Mouse (Mus musculus) embryonic facial prominence, embryonic 10.5 days (tissue): ENCODE data around the gene Rpa1. TPM values are rescaled to one million over a fixed set of nuclear protein-coding genes. Genes with fewer than 3 reads are reported as not detected.

Experiments used
- DNase-seq: peaks from one replicate; pipeline ENCODE4 v3.0.0-alpha.2; 2017; ENCODE audit warnings: low spot score
- H3K27ac ChIP-seq: fragments of 300-500 bp; sonication (generic); replicated peaks from 2 replicates; pipeline ENCODE4 v1.5.1; 2016; ENCODE audit warnings: mild to moderate bottlenecking
- H3K27me3 ChIP-seq: fragments of 300-500 bp; sonication (generic); replicated peaks from 2 replicates; pipeline ENCODE4 v1.6.1; 2016; ENCODE audit warnings: low read depth, mild to moderate bottlenecking; ENCODE audit not compliant: poor library complexity, severe bottlenecking
- H3K36me3 ChIP-seq: fragments of 300-500 bp; sonication (generic); replicated peaks from 2 replicates; pipeline ENCODE4 v1.6.1; 2016; ENCODE audit warnings: mild to moderate bottlenecking, moderate library complexity
- H3K4me1 ChIP-seq: fragments of 300-500 bp; sonication (generic); 2 replicates; pipeline ENCODE4 v1.6.1; 2016
- H3K4me3 ChIP-seq: fragments of 300-500 bp; sonication (generic); 2 replicates; pipeline ENCODE4 v1.5.1; 2016; ENCODE audit warnings: mild to moderate bottlenecking, moderate library complexity
- H3K9me3 ChIP-seq: fragments of 300-500 bp; sonication (generic); 2 replicates; pipeline ENCODE4 v1.6.1; 2016; ENCODE audit warnings: mild to moderate bottlenecking
- WGBS: fragments of 180-500 bp; shearing (Covaris S2); methylation state at CpG from one replicate; pipeline ENCODE4 v1.1.7; 2016; 5-methylcytosine and 5-hydroxymethylcytosine counted together
- polyA plus RNA-seq: library from polyadenylated mRNA; unstranded; fragments of >200 nt; fragmentation: Nextera tagmentation; extraction: Ambion mirVana; gene quantifications from 2 replicates; pipeline ENCODE4 v1.2.1, GENCODE M21; 2016

Gene Rpa1
- polyA plus RNA-seq, 1 experiment from 2014 or later: 192 TPM

DNA sequence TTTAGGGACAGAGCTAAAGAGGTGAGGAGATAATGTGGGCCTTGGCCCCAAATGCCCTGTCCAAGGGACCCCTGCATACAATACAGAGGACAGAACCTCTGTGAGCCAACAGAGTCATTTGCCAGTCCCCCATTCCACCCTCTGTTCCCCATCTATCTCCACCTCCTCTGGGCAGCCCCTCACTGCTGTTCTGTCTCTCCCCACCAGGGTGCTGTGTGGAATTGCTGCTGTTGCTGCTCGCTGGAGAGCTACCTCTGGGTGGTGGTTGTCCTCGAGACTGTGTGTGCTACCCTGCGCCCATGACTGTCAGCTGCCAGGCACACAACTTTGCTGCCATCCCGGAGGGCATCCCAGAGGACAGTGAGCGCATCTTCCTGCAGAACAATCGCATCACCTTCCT, 83.6 kb downstream of the Rpa1 start:
- Histone ChIP-seq H3K27me3 (peaks cover 23% of the 10 kb centered on the region), H3K36me3 (no peaks in the 10 kb centered on the region), H3K9me3 (no peaks in the 10 kb centered on the region), H3K4me3 (no peak overlapping the region), H3K4me1 (peaks cover 82% of the 10 kb centered on the region), H3K27ac (peak overlapping the region; percentile 49; the same call in 1 of the 2 replicates)
- DNase-seq: no peak
- 87% methylated on average over 6 of the region's 6 CpGs for WGBS

DNA sequence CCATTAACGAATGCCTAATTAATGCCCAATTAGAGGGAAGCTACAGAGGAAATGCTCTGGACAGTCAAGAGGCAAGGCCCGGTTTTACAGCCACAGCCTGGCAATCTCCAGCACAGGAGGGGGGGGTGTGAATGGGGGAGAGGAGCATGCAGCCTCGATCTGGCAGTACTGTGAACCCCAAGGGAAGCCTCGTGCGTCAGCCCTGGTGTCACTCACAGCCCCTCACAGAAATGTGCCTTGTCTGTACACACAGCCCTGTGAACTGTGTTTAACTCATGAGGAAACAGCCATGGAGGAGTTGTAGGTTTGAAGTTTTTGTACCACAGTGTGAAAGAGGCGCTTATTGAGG, 84.2 kb downstream of the Rpa1 start:
- Histone ChIP-seq H3K4me1 (peaks cover 85% of the 10 kb centered on the region), H3K36me3 (no peaks in the 10 kb centered on the region), H3K27me3 (peaks cover 26% of the 10 kb centered on the region), H3K27ac (no peak overlapping the region), H3K9me3 (no peaks in the 10 kb centered on the region), H3K4me3 (no peak overlapping the region)
- no peak for DNase-seq
- WGBS: 47% methylated on average over 6 of the region's 6 CpGs

DNA sequence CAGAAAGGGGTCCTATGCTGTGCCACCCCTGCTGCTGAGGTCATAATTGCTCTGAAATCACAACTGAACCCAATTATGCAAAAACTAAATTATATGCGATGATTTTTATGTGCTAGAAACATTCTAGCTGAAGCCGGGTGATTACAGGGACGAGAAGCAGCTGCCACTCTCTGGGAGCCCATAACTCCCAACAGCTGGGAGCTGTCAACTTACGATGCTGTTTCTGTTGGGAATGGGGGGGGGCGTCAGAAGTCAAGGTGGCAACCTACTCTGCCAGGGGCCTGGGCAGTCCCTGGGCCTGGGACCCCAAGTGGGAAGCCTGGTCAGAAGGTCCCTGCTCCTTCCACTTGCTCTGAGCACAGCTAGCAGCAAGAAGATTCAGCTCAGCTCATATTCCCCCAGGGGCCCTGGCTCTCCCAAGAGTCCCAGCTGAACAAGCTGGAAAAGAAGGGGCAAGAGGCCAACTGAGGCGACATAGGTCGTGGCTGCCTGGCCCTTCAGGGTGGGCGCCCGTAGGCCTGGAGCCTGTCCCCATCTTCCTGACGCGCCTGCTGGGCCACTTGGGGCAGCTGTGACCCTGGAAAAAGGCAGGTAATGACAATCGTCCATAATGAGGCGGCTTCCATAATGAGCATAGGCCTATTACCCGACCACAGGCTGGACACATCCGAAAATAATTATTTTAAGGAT, 84.7 kb downstream of the Rpa1 start:
- Histone ChIP-seq H3K9me3 (no peaks in the 10 kb centered on the region), H3K4me3 (no peak overlapping the region), H3K27me3 (peaks cover 26% of the 10 kb centered on the region), H3K36me3 (no peaks in the 10 kb centered on the region), H3K27ac (0 out of 2 replicates have a peak overlapping the region, but pooled peaks have one; percentile 19), H3K4me1 (peaks cover 83% of the 10 kb centered on the region)
- WGBS: 50% methylated on average over 15 of the region's 15 CpGs
- no peak for DNase-seq

DNA sequence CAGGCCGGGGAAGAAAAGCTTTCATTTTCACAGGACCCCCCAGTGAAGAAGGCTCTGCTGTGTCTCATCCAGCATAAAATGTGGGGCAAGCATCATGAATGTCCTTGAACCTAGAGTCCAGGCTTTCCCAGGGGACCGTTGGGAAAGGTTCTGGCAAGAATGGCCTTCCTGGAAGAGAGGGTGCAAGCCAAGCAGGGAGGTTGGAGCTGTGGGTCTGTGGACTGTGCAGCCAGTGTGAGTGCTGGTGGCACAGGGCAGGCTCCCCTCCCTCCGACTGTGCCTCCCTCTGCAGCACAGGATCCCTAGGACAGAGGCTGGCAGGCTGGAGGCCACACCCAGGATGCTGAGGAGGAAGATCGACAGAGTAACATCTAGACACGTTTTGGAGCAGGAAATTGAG, 85.3 kb downstream of the Rpa1 start:
- Histone ChIP-seq H3K27me3 (peaks cover 26% of the 10 kb centered on the region), H3K36me3 (no peaks in the 10 kb centered on the region), H3K9me3 (no peaks in the 10 kb centered on the region), H3K4me3 (no peak overlapping the region), H3K4me1 (peaks cover 77% of the 10 kb centered on the region), H3K27ac (0 out of 2 replicates have a peak overlapping the region, but pooled peaks have one; percentile 19)
- WGBS: 51% methylated on average over 5 of the region's 5 CpGs
- DNase-seq: no peak

DNA sequence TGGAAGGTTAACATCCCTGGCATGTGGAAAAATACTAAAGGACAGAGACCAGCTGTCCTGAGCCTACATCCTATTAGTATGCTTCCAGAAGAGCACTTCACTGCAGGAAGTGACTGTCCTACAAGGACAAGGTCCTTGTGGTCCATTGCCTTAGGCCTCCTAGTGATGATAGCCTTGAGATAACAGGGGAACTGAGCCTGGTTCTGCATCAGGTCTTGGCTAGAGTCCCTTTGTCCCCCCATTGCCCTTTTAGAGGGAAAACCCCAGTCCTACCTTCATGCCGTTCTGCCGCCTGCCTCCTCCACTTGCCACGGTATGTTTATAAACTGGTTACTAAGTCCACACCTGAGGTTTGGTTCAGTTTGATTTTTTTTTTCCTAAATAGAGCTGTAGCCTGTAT, 85.9 kb downstream of the Rpa1 start:
- 87% methylated on average over 3 of the region's 3 CpGs for WGBS
- Histone ChIP-seq H3K27ac (no peak overlapping the region), H3K4me3 (no peak overlapping the region), H3K27me3 (peaks cover 26% of the 10 kb centered on the region), H3K9me3 (no peaks in the 10 kb centered on the region), H3K4me1 (peaks cover 71% of the 10 kb centered on the region), H3K36me3 (no peaks in the 10 kb centered on the region)
- no peak for DNase-seq

DNA sequence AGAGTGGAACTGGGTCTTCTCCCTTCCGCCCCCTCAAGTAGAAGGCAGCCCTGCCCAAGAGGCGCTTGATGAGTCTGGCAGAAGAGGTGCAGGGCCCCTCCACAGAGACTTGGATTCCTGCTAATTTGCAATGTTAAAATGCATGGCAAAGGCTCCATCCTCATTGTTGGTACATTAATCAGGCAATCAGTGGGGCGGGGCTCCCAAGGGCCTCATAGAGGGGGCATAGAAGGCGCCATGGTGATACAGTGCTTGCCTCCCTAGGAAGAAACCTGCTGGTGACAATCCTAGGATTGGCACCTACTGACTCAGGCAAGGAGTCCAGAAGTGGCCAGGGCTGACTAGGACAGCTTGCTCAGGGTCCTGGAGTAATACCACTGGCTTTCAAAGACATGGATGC, 86.4 kb downstream of the Rpa1 start:
- DNase-seq: no peak
- Histone ChIP-seq H3K4me3 (no peak overlapping the region), H3K36me3 (no peaks in the 10 kb centered on the region), H3K4me1 (peaks cover 70% of the 10 kb centered on the region), H3K27me3 (peaks cover 26% of the 10 kb centered on the region), H3K27ac (no peak overlapping the region), H3K9me3 (no peaks in the 10 kb centered on the region)
- WGBS: 85% methylated on average over 4 of the region's 4 CpGs

DNA sequence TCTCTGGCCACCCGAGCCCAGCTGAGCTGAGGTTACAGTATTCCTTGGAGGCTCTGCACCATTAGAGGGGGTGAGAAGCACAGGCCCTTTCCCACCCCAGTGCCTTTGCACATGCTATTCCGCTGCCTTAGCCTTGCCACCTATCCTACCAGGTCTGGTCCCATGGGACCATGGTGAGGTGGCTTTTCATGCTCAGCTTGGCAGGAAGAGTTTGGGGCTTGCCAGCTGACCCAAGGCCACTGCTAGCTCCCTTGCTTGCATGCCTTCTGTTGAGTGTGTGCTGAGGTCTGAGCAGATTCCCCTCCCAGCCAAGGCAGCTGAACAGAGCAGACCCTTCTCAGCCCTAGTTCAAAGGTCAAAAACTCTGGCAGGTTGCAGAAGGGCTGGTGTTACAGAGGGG, 87.1 kb downstream of the Rpa1 start:
- peak overlapping the region; percentile 12; the same call in 1 of the 2 replicates for H3K27ac ChIP-seq

DNA sequence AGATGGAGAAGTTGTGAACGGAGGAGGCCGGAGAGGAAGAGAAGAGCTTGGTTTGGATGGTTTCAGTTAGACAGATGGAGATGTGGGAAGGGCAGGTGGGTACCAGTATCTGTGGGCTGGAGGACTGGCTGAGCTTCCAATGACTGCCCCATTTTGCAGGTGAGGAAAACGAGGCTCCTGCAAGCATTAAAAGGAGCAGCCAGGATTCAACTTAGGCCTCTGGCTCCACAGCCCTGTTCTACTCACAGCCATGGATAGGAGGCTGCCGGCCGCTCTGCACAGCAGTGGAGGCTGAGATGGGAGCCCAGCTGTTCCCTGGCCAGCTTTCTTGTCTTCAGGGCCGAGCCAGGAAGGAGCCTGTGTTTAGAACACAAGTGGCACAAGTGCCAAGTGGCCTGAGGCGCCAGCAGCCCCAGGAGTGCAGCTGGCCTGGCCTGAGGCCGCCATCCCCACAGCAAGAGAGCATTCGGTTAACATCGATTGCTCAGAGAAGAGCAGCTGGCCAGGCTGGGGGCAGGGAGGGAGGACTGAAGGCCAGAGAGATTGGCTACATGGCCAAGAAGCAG, 88.0 kb downstream of the Rpa1 start:
- H3K9me3 ChIP-seq: no peaks in the 10 kb centered on the region
- H3K4me3 ChIP-seq: no peak overlapping the region
- 69% methylated on average over 10 of the region's 10 CpGs for WGBS
- peak overlapping the region; percentile 12; the same call in 1 of the 2 replicates for H3K27ac ChIP-seq
- H3K36me3 ChIP-seq: no peaks in the 10 kb centered on the region
- peaks cover 60% of the 10 kb centered on the region for H3K4me1 ChIP-seq
- DNase-seq: no peak
- peaks cover 26% of the 10 kb centered on the region for H3K27me3 ChIP-seq

More for the DNA sequence above, 87.1 kb downstream of the Rpa1 start:
- Histone ChIP-seq H3K4me1 (peaks cover 66% of the 10 kb centered on the region), H3K9me3 (no peaks in the 10 kb centered on the region), H3K4me3 (no peak overlapping the region), H3K36me3 (no peaks in the 10 kb centered on the region), H3K27me3 (peaks cover 26% of the 10 kb centered on the region)
- DNase-seq: no peak
- WGBS: 95% methylated on average over 2 of the region's 2 CpGs

DNA sequence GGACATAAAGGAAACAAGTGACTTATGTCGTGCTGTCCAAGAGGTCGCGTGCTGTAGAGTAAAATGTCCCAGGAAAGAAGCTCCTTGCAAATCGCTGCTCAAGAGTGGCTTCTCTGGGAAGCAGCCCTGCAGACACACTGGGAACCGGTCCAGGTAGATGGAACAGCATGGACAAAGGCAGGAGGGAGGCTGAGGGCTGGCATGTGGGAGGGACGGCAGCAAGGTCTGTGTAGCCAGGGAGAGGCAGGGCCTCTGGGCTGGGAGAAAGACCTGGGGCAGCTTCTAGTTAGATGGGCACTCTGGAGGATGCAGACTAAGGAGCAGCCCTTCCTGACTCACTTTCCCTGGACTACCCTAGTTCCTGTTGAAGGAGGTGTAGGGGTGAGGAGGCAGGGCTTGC, 88.7 kb downstream of the Rpa1 start:
- peaks cover 20% of the 10 kb centered on the region for H3K27me3 ChIP-seq
- 74% methylated on average over 6 of the region's 6 CpGs for WGBS

DNA sequence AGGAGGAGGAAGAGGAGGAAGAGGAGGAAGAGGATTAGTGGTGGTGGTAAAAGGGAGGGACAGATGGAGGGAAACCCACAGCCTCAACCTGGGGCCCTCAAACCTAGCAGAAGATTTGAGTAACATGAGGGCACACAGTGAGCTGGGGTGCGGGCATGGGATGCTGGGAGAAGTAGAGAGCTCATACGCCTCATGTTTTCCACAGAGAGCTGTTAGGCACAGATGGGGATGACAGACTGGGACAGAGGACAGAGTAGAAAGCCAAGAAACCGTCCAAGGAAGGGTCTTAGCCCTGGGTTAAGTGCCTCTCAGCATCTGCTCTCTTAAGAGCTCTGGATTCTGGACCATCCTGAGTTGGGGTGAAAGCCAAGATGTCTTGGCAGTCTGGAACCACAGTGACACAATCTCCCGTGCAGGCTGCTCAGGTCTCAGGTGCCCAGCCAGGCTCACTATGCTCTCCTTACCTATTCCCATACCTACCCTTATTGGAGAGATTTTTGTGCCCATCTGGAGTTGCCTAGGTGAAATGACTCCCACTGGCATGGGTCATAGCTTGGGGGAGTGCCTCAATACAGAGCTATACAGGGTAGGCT, 91.0 kb downstream of the Rpa1 start:
- WGBS: 86% methylated on average over 4 of the region's 4 CpGs
- Histone ChIP-seq H3K27me3 (peaks cover 15% of the 10 kb centered on the region; the same call in 1 of the 2 replicates), H3K36me3 (no peaks in the 10 kb centered on the region), H3K9me3 (no peaks in the 10 kb centered on the region), H3K27ac (0 out of 2 replicates have a peak overlapping the region, but pooled peaks have one; percentile 14), H3K4me1 (peaks cover 43% of the 10 kb centered on the region), H3K4me3 (no peak overlapping the region)
- no peak for DNase-seq

More for the DNA sequence above, 88.7 kb downstream of the Rpa1 start:
- no peaks in the 10 kb centered on the region for H3K36me3 ChIP-seq
- H3K4me1 ChIP-seq: peaks cover 60% of the 10 kb centered on the region
- DNase-seq: no peak
- peak overlapping the region; percentile 27; the same call in 1 of the 2 replicates for H3K27ac ChIP-seq
- H3K9me3 ChIP-seq: no peaks in the 10 kb centered on the region
- no peak overlapping the region for H3K4me3 ChIP-seq

DNA sequence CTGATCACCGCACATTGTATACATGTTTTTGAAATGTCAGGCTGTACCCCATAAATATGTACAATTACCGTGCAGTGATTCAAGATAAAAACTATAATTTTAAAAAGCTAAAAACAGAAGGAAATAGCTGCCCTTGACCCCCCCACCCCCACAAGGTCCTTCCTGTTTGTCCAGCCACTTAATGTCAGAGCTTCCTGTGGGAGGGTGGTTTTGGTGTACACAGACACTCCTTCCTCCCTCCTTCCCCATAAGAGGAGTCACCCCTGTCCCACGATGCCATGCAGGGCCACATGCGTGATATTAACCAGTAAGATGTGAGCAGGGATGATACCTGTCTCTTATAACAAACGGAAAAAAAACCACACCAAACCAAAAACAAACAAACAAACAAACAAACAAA, 92.8 kb downstream of the Rpa1 start:
- DNase-seq: no peak

DNA sequence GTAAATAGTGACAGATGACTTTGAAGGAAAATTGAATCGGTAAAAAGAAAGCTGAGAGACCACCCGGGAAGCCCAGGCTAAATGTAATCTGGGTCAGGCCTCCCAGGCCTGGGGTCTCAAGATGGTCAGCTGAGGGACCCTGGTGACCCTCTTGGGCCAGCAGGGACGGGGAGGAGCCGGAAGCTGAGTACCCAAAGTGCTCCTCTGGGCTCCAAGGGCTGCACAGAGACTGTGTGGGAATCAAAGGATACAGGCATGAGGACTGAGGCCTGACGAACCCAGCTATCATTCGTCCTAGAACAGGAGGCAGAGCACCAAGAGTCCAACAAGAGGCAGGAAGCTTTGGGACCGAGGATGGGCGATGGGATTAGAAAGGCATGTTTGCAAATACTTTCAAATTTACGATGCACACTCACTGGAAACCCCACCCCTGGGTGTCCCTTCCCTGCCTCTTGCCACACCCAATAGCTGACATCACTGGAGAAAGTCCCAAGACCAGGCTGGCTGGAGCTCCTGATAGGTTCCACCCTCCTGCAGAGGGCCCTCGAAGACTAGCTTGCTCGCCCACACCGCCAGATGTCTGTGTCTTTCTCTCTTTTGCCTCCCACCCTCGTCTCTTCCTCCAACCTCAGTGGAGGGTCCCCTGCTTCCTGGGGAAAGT, 93.7 kb downstream of the Rpa1 start:
- Histone ChIP-seq H3K36me3 (no peaks in the 10 kb centered on the region), H3K4me1 (peaks cover 47% of the 10 kb centered on the region), H3K4me3 (no peak overlapping the region), H3K9me3 (no peaks in the 10 kb centered on the region), H3K27ac (peak overlapping the region; percentile 65; the same call in 1 of the 2 replicates), H3K27me3 (peaks cover 3% of the 10 kb centered on the region; the same call in 1 of the 2 replicates)
- 66% methylated on average over 13 of the region's 13 CpGs for WGBS
- no peak for DNase-seq

More for the DNA sequence above, 92.8 kb downstream of the Rpa1 start:
- Histone ChIP-seq H3K27me3 (peaks cover 9% of the 10 kb centered on the region; the same call in 1 of the 2 replicates), H3K27ac (no peak overlapping the region), H3K36me3 (no peaks in the 10 kb centered on the region), H3K4me1 (peaks cover 44% of the 10 kb centered on the region), H3K4me3 (no peak overlapping the region), H3K9me3 (no peaks in the 10 kb centered on the region)
- WGBS: 75% methylated on average over 5 of the region's 5 CpGs
